Mouse (Mus musculus) thymus, adult 2 months (tissue): ENCODE results near the gene Map3k1. TPM values are rescaled to one million over a fixed set of nuclear protein-coding genes. Genes with fewer than 3 reads are reported as not detected.

Source experiments
- DNase-seq: peaks from one replicate; pipeline ENCODE4 v3.0.0; 2021
- H3K27ac ChIP-seq: fragments of 200-500 bp; 2 replicates; pipeline ENCODE4 v1.5.1; 2012; ENCODE audit warnings: low read length, control low read depth; ENCODE audit not compliant: control insufficient read depth, insufficient read depth
- H3K27me3 ChIP-seq: fragments of 200-500 bp; 2 replicates; pipeline ENCODE4 v1.6.1; 2012; ENCODE audit warnings: mild to moderate bottlenecking, low read length, moderate library complexity, mixed read lengths; ENCODE audit not compliant: control insufficient read depth, insufficient read depth
- H3K36me3 ChIP-seq: fragments of 200-500 bp; 2 replicates; pipeline ENCODE4 v1.6.1; 2012; ENCODE audit warnings: mild to moderate bottlenecking, low read length, moderate library complexity; ENCODE audit not compliant: control insufficient read depth, insufficient read depth
- H3K4me1 ChIP-seq: fragments of 200-500 bp; replicated peaks from 2 replicates; pipeline ENCODE4 v1.6.1; 2012; ENCODE audit warnings: low read length; ENCODE audit not compliant: control insufficient read depth, insufficient read depth
- H3K4me3 ChIP-seq: fragments of 200-500 bp; 2 replicates; pipeline ENCODE4 v1.5.1; 2012; ENCODE audit warnings: mild to moderate bottlenecking, low read length, control low read depth, moderate library complexity; ENCODE audit not compliant: control insufficient read depth, insufficient read depth
- CTCF ChIP-seq: fragments of 200-500 bp; IDR thresholded peaks from 2 replicates; pipeline ENCODE4 v1.5.1; 2012; ENCODE audit warnings: mild to moderate bottlenecking, control low read depth, low read length, moderate library complexity, borderline replicate concordance; ENCODE audit not compliant: control insufficient read depth, poor library complexity, insufficient read depth; ENCODE audit errors: extremely low read depth
- POLR2A ChIP-seq: fragments of 200-500 bp; IDR thresholded peaks from 2 replicates; pipeline ENCODE4 v1.6.1; 2012; ENCODE audit warnings: mild to moderate bottlenecking, low read length, control low read depth, moderate library complexity; ENCODE audit not compliant: control insufficient read depth, poor library complexity, insufficient read depth; ENCODE audit errors: extremely low read depth
- WGBS: fragments of 180-500 bp; shearing (Covaris S2); methylation state at CpG from one replicate; pipeline ENCODE4 v1.1.7; 2018; 5-methylcytosine and 5-hydroxymethylcytosine counted together
- polyA plus RNA-seq: library from polyadenylated mRNA; depleted of rRNA; stranded (reverse); fragments of >200 nt; gene quantifications from 2 replicates; pipeline ENCODE4 v1.2.3, GENCODE M21; 2012

Map3k1 gene
- polyA plus RNA-seq, 1 experiment = 47.2 TPM

DNA sequence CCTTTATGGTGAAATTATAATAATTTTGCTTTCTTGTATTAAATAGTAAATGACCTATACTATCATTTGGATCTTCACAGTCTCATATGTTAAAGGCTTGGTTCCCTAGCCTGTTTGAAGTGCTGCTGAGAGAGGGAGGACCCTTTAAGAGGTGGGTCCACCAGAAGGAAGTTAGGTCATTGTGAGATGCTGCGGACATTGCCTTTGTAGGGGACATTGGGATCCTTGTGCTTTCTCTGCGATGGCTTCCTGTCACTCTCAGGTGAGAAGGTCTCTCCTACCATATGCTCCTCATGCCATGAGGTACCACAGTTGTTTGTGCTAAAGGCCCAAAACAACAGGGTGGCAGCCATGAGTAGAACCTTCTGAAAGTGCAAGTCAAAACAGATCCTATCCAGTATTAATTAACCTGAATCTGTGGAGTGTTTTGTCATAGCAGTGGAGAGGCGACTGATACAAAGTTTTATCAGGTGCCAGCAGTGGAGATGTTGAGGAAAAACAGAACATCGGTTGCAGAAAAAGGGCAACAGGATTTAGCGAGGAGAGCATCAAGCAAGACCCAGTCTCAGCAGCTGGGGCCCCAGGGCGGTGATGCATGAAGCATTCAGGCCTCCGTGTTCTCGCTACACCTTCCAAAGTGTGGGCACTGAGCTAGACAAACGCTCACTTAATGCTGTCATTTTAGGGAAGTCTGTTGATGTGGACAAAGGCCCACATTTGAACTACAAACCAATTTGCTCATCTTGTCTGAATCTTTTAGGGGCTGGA, 11.0 kb upstream of the Map3k1 start:
- Histone ChIP-seq H3K36me3 (no peaks in the 10 kb centered on the region), H3K27me3 (no peaks in the 10 kb centered on the region), H3K27ac (no peak overlapping the region), H3K4me3 (no peak overlapping the region), H3K4me1 (no peaks in the 10 kb centered on the region)
- no peak for DNase-seq
- TF ChIP-seq CTCF = no peak
- TF ChIP-seq POLR2A = no peak
- 96% methylated on average over 9 of the region's 9 CpGs for WGBS

DNA sequence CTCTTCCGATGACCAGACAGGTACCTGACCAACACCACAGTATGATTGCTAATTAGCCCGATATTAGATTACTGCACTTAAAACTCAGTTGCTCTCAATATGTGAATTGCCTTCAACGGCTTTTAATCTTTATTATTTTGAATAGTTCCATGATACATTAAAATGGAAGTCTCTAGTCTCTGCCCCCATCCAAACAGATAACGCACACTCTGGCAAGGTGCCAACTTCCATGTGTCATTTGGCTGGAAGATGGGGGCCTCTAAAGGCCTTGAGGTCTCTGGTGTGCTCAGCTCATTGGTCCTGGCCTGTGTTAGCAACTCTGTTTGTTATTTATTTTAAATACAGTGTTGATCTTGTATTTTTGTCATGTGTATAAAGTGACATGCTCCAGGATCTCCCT, 10.3 kb upstream of the Map3k1 start:
- 97% methylated on average over 4 of the region's 4 CpGs for WGBS
- DNase-seq = no peak
- Histone ChIP-seq H3K27ac (no peak overlapping the region), H3K36me3 (no peaks in the 10 kb centered on the region), H3K4me1 (no peaks in the 10 kb centered on the region), H3K27me3 (no peaks in the 10 kb centered on the region), H3K4me3 (no peak overlapping the region)
- no peak for TF ChIP-seq POLR2A
- TF ChIP-seq CTCF = no peak

- no peak for DNase-seq
- TF ChIP-seq CTCF (no peak), POLR2A (no peak)
- WGBS = 76% methylated on average over 15 of the region's 15 CpGs
- no peak overlapping the region for H3K27ac ChIP-seq
- H3K27me3 ChIP-seq = no peaks in the 10 kb centered on the region
- H3K4me1 ChIP-seq = no peaks in the 10 kb centered on the region
- no peak overlapping the region for H3K4me3 ChIP-seq
- no peaks in the 10 kb centered on the region for H3K36me3 ChIP-seq
These were observed 9.6 kb upstream of the Map3k1 start for GRCm38 (mm10) chr13:111818216-111818903.

GRCm38 (mm10) chr13:111817773-111818172, 9.0 kb upstream of the Map3k1 start:
- no peak for DNase-seq
- 84% methylated on average over 7 of the region's 7 CpGs for WGBS
- H3K27ac ChIP-seq = no peak overlapping the region
- H3K36me3 ChIP-seq = no peaks in the 10 kb centered on the region
- TF ChIP-seq CTCF = no peak
- TF ChIP-seq POLR2A = no peak
- no peak overlapping the region for H3K4me3 ChIP-seq
- H3K4me1 ChIP-seq = no peaks in the 10 kb centered on the region
- no peaks in the 10 kb centered on the region for H3K27me3 ChIP-seq

DNA sequence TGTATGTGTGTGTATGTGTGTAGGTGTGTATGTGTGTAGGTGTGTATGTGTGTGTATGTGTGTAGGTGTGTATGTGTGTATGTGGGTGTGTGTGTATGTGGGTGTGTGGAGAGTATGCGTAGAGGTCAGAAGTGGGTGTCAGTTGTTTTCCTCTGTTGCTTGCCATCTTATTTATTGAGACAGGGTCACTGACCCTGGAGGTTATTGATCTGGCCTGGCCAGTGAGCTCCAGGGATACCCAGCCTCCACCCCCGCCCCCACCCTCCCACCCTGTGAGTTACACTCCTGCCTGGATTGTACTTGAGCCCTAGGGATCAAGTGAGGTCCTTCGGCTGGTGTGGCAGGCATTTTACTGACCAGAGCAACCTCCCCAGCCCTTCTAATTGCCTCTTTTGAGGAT, 7.6 kb upstream of the Map3k1 start:
- TF ChIP-seq CTCF (no peak), POLR2A (no peak)
- H3K4me3 ChIP-seq = no peak overlapping the region
- WGBS = 93% methylated on average over 3 of the region's 3 CpGs
- no peak for DNase-seq
- H3K4me1 ChIP-seq = no peaks in the 10 kb centered on the region
- no peaks in the 10 kb centered on the region for H3K27me3 ChIP-seq
- H3K27ac ChIP-seq = no peak overlapping the region
- no peaks in the 10 kb centered on the region for H3K36me3 ChIP-seq

DNA sequence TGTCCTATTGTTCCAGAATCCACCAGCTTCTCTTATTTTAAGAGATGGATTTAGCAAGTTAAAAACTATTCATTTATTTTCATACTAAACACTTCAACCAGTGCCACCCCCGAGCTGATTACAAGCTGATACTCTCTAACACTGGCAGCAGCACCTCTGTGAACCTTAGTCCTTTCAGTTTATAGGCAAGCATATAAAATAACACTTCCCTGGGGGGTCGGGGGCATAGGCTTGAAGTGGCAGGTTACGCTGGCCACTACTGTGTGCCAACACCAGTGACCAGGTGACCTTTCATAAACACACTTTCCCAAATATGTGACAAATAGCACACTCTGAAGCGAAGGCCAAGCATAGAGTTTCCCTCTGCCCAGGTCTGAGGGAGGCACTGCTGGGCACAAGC, 6.7 kb upstream of the Map3k1 start:
- no peak for DNase-seq
- TF ChIP-seq POLR2A (no peak), CTCF (no peak)
- WGBS = 96% methylated on average over 4 of the region's 4 CpGs
- H3K27me3 ChIP-seq = no peaks in the 10 kb centered on the region
- H3K36me3 ChIP-seq = no peaks in the 10 kb centered on the region
- no peaks in the 10 kb centered on the region for H3K4me1 ChIP-seq
- H3K27ac ChIP-seq = no peak overlapping the region
- no peak overlapping the region for H3K4me3 ChIP-seq

GRCm38 (mm10) chr13:111815017-111815416, 6.2 kb upstream of the Map3k1 start:
- 97% methylated on average over 7 of the region's 7 CpGs for WGBS

More at GRCm38 (mm10) chr13:111815017-111815416, 6.2 kb upstream of the Map3k1 start:
- no peak overlapping the region for H3K4me3 ChIP-seq
- H3K4me1 ChIP-seq = no peaks in the 10 kb centered on the region
- TF ChIP-seq CTCF (no peak), POLR2A (no peak)
- H3K27ac ChIP-seq = no peak overlapping the region
- H3K27me3 ChIP-seq = no peaks in the 10 kb centered on the region
- no peak for DNase-seq
- no peaks in the 10 kb centered on the region for H3K36me3 ChIP-seq
